Mouse (Mus musculus) bone marrow, adult 2 months (tissue): ENCODE measurements around the gene Jph3. TPM values are rescaled to one million over a fixed set of nuclear protein-coding genes. Genes with fewer than 3 reads are reported as not detected.
A peak's percentile ranks its signal among the peaks of the same experiment; 100 is the strongest.

Source experiments
- H3K27ac ChIP-seq: fragments of 200-500 bp; 2 replicates; pipeline ENCODE4 v1.5.1; 2012; ENCODE audit warnings: low read depth, mild to moderate bottlenecking, control low read depth, inconsistent platforms, low read length; ENCODE audit not compliant: control insufficient read depth, poor library complexity, insufficient read depth
- H3K4me1 ChIP-seq: fragments of 200-500 bp; 2 replicates; pipeline ENCODE4 v1.6.1; 2011; ENCODE audit warnings: low read length; ENCODE audit not compliant: control insufficient read depth, insufficient read depth
- H3K4me3 ChIP-seq: fragments of 200-500 bp; replicated peaks from 2 replicates; pipeline ENCODE3; 2011; ENCODE audit warnings: mild to moderate bottlenecking, low read depth, low read length, control low read depth; ENCODE audit not compliant: control insufficient read depth
- CTCF ChIP-seq: fragments of 200-500 bp; IDR thresholded peaks from 2 replicates; pipeline ENCODE4 v1.5.1; 2011; ENCODE audit warnings: low read length, control low read depth; ENCODE audit not compliant: control insufficient read depth, insufficient read depth
- POLR2A ChIP-seq: fragments of 200-500 bp; IDR thresholded peaks from 2 replicates; pipeline ENCODE4 v1.6.1; 2011; ENCODE audit warnings: low read depth, mild to moderate bottlenecking, control low read depth, low read length, borderline replicate concordance; ENCODE audit not compliant: control insufficient read depth
- WGBS: fragments of 180-500 bp; shearing (Covaris S2); methylation state at CpG from one replicate; pipeline ENCODE4 v1.1.7; 2018; 5-methylcytosine and 5-hydroxymethylcytosine counted together
- polyA plus RNA-seq: library from polyadenylated mRNA; stranded (reverse); fragments of >200 nt; gene quantifications from 2 replicates; pipeline ENCODE4 v1.2.4, GENCODE M21; 2011; ENCODE audit warnings: low replicate concordance; ENCODE audit not compliant: missing spikeins, insufficient read depth, insufficient read length

The Jph3 gene
- polyA plus RNA-seq, 1 experiment = 1.0 TPM

GRCm38 (mm10) chr8:121841242-121841641 lies 111.8 kb downstream of the Jph3 start:
- TF ChIP-seq POLR2A (no peak), CTCF (peak; percentile 63)
- no peaks in the 10 kb centered on the region for H3K4me1 ChIP-seq
- WGBS = 49% methylated on average over 8 of the region's 8 CpGs
- no peak overlapping the region for H3K4me3 ChIP-seq
- H3K27ac ChIP-seq = no peak overlapping the region

DNA sequence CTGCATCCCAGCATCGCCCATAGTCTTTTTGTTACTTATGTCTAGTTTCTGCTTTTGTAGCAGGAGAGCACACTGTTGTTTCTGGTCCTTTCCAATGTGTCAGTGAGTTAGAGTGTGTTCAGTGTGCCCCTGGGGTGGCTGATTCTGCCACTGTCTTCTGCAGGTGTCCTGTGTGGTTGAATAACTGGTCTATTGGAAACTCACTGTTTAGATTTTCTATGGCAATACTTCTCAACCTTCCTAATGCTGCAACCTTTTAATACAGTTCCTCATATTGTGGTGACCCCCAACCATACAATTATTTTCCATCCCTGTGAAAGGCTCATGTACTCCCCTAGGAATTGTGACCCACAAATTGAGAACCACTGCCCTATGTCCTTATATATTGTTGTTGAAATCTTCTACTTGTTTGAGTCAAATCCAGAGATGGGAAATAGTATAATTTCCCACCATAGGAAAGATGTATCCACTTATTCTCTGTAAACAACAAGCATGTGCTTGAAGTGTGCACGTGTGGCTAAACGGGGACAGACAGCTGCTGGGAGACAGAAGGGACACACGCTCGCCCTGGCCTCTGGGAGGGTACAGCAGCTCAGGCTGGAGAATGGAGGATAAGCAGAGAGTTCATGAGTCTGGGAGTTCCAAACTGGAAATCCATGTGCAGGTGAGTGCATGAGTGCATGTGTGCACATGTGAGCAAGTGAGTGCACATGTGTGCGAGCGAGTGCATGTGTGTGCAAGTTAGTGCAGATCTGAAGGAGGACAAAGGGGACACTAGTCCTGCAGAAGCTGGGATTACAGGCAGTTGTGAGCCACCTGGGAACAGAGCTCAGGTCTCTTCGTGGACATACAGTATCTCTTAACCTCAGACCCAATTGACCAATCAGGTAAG lies 112.9 kb downstream of the Jph3 start:
- Histone ChIP-seq H3K4me1 (peaks cover 1% of the 10 kb centered on the region; the same call in 1 of the 2 replicates), H3K27ac (peak overlapping the region; percentile 10; the same call in 1 of the 2 replicates), H3K4me3 (no peak overlapping the region)
- 84% methylated on average over 8 of the region's 8 CpGs for WGBS
- TF ChIP-seq CTCF (no peak), POLR2A (no peak)

GRCm38 (mm10) chr8:121843184-121843733 lies 113.8 kb downstream of the Jph3 start:
- TF ChIP-seq CTCF = no peak
- no peak for TF ChIP-seq POLR2A
- Histone ChIP-seq H3K27ac (no peak overlapping the region), H3K4me3 (no peak overlapping the region), H3K4me1 (peaks cover 1% of the 10 kb centered on the region; the same call in 1 of the 2 replicates)
- 60% methylated on average over 3 of the region's 3 CpGs for WGBS

Other genes with a start within 250 kb of the Jph3 start
- gene 1700018B08Rik, start 185.3 kb upstream of the Jph3 start, polyA plus RNA-seq = not detected in 2 replicates
- 9.4 and 19.4 TPM in 2 replicates for gene Fbxo31, start 150.8 kb upstream of the Jph3 start, polyA plus RNA-seq
- gene Map1lc3b, start 139.3 kb upstream of the Jph3 start, polyA plus RNA-seq = 106 and 113 TPM in 2 replicates
- 2.9 and 4.9 TPM in 2 replicates for gene Zcchc14, start 76.7 kb upstream of the Jph3 start, polyA plus RNA-seq
- gene Klhdc4, start 99.9 kb downstream of the Jph3 start, polyA plus RNA-seq = 49.4 and 56.2 TPM in 2 replicates
- gene Slc7a5, start 178.1 kb downstream of the Jph3 start, polyA plus RNA-seq = 66.4 and 81.9 TPM in 2 replicates
- 9.4 and 19.9 TPM in 2 replicates for gene Car5a, start 215.3 kb downstream of the Jph3 start, polyA plus RNA-seq
- 13.3 and 30.1 TPM in 2 replicates for gene Banp, start 220.1 kb downstream of the Jph3 start, polyA plus RNA-seq